Comparison of ENCODE assay signal across 9 mouse cellular contexts in genomic region chr15:96491861-96492641, GRCm38 (mm10). TPM values are rescaled to one million over a fixed set of nuclear protein-coding genes. Genes with fewer than 3 reads are reported as not detected.
DNase-seq lines count a peak whose midpoint lies in the region; ATAC-seq and TF ChIP-seq lines count a peak whose summit lies in the region.
"Had no signal": no experiment of that assay in that cellular context is flagged by ENCODE, and none has a peak within 500 bp of the region (broad histone marks: within the 10 kb centered on the region; RNA-seq: fewer than 3 reads in every experiment).

No protein-coding gene starts in this region.

- 0 out of 2 replicates have a peak overlapping the region, but pooled peaks have one; percentile 19 for H3K27ac ChIP-seq in midbrain, embryonic 13.5 days
- no peak overlapping the region for H3K27ac ChIP-seq in midbrain, embryonic 16.5 days (ENCODE audit: low read length)
- peak overlapping the region; percentile 74 for H3K27ac ChIP-seq in embryonic facial prominence, embryonic 13.5 days
- H3K27ac ChIP-seq in kidney, postnatal 0 days = peak overlapping the region; percentile 72
- peak overlapping the region; percentile 67 for H3K27ac ChIP-seq in stomach, embryonic 15.5 days

- H3K9me3 ChIP-seq in midbrain, embryonic 13.5 days = no peaks in the 10 kb centered on the region
- no peaks in the 10 kb centered on the region for H3K9me3 ChIP-seq in midbrain, embryonic 16.5 days (replicated peaks; ENCODE audit: control insufficient read depth, low read length, poor library complexity, severe bottlenecking)
- peaks cover 5% of the 10 kb centered on the region; the same call in 1 of the 2 replicates for H3K9me3 ChIP-seq in embryonic facial prominence, embryonic 13.5 days
- H3K9me3 ChIP-seq in kidney, postnatal 0 days (replicated peaks; ENCODE audit: low read length) = no peaks in the 10 kb centered on the region
- H3K9me3 ChIP-seq in stomach, embryonic 15.5 days = no peaks in the 10 kb centered on the region

- peaks cover 31% of the 10 kb centered on the region for H3K4me1 ChIP-seq in midbrain, embryonic 13.5 days (replicated peaks)
- H3K4me1 ChIP-seq in midbrain, embryonic 16.5 days (ENCODE audit: control insufficient read depth, insufficient read depth, low read length) = peaks cover 12% of the 10 kb centered on the region
- H3K4me1 ChIP-seq in embryonic facial prominence, embryonic 13.5 days = peaks cover 32% of the 10 kb centered on the region
- no peaks in the 10 kb centered on the region for H3K4me1 ChIP-seq in kidney, postnatal 0 days (replicated peaks; ENCODE audit: insufficient read depth, low read length)
- H3K4me1 ChIP-seq in stomach, embryonic 15.5 days = peaks cover 14% of the 10 kb centered on the region; the same call in 1 of the 2 replicates

- no peak overlapping the region for H3K4me3 ChIP-seq in midbrain, embryonic 13.5 days (replicated peaks)
- no peak overlapping the region for H3K4me3 ChIP-seq in midbrain, embryonic 16.5 days (ENCODE audit: low read depth, low read length)
- H3K4me3 ChIP-seq in embryonic facial prominence, embryonic 13.5 days = no peak overlapping the region
- no peak overlapping the region for H3K4me3 ChIP-seq in kidney, postnatal 0 days (replicated peaks; ENCODE audit: low read depth, low read length)
- H3K4me3 ChIP-seq in stomach, embryonic 15.5 days (replicated peaks) = no peak overlapping the region

- no peak overlapping the region for H3K4me2 ChIP-seq in midbrain, embryonic 13.5 days (replicated peaks)
- no peak overlapping the region for H3K4me2 ChIP-seq in midbrain, embryonic 16.5 days (ENCODE audit: low read length)
- H3K4me2 ChIP-seq in embryonic facial prominence, embryonic 13.5 days = peak overlapping the region; percentile 24; the same call in 1 of the 2 replicates
- H3K4me2 ChIP-seq in kidney, postnatal 0 days (ENCODE audit: low read length) = no peak overlapping the region
- H3K4me2 ChIP-seq in stomach, embryonic 15.5 days = no peak overlapping the region

- WGBS in midbrain, embryonic 13.5 days = 34% methylated on average over 13 of the region's 13 CpGs
- WGBS in midbrain, embryonic 16.5 days = 38% methylated on average over 13 of the region's 13 CpGs
- WGBS in embryonic facial prominence, embryonic 13.5 days = 13% methylated on average over 13 of the region's 13 CpGs
- WGBS in kidney, postnatal 0 days = 30% methylated on average over 13 of the region's 13 CpGs
- 36% methylated on average over 13 of the region's 13 CpGs for WGBS in stomach, embryonic 15.5 days

- peak; percentile 84 for DNase-seq in kidney, postnatal 0 days (ENCODE audit: low spot score)
- DNase-seq in lung, postnatal 10 days = no peak
- DNase-seq in cerebellum, adult 9-11 months = no peak
- DNase-seq in left cerebral cortex, adult 11 months (ENCODE audit: low spot score) = no peak
- DNase-seq: cerebellum, postnatal 25 days had no signal

- 0 out of 2 replicates have a peak, but pooled peaks have one; percentile 58 for ATAC-seq in midbrain, embryonic 13.5 days
- no peak for ATAC-seq in midbrain, embryonic 16.5 days
- ATAC-seq in embryonic facial prominence, embryonic 13.5 days (ENCODE audit: insufficient number of reproducible peaks, insufficient read depth, low FRiP score, low TSS enrichment, low read depth) = peak; percentile 74; the same call in 1 of the 2 replicates
- peak; percentile 76 for ATAC-seq in kidney, postnatal 0 days (replicated peaks; ENCODE audit: low FRiP score, low read depth)
- 0 out of 2 replicates have a peak, but pooled peaks have one; percentile 51 for ATAC-seq in stomach, embryonic 15.5 days (ENCODE audit: insufficient read depth, low FRiP score, low read depth)

- TF ChIP-seq CTCF in kidney, postnatal 0 days (IDR thresholded peaks at IDR 0.05; ENCODE audit: low read depth) = no peak; the same call in 1 of the 2 replicates

- H3K36me3 ChIP-seq in midbrain, embryonic 13.5 days = no peaks in the 10 kb centered on the region
- H3K36me3 ChIP-seq in midbrain, embryonic 16.5 days (ENCODE audit: control insufficient read depth, insufficient read depth, low read length) = no peaks in the 10 kb centered on the region
- no peaks in the 10 kb centered on the region for H3K36me3 ChIP-seq in embryonic facial prominence, embryonic 13.5 days
- no peaks in the 10 kb centered on the region for H3K36me3 ChIP-seq in kidney, postnatal 0 days (ENCODE audit: insufficient read depth, low read length)
- no peaks in the 10 kb centered on the region for H3K36me3 ChIP-seq in stomach, embryonic 15.5 days

- no peaks in the 10 kb centered on the region for H3K27me3 ChIP-seq in midbrain, embryonic 13.5 days
- H3K27me3 ChIP-seq in midbrain, embryonic 16.5 days (ENCODE audit: control insufficient read depth, insufficient read depth, low read depth, low read length) = no peaks in the 10 kb centered on the region
- H3K27me3 ChIP-seq in embryonic facial prominence, embryonic 13.5 days = no peaks in the 10 kb centered on the region
- H3K27me3 ChIP-seq in kidney, postnatal 0 days (ENCODE audit: insufficient read depth, low read length) = no peaks in the 10 kb centered on the region
- no peaks in the 10 kb centered on the region for H3K27me3 ChIP-seq in stomach, embryonic 15.5 days (replicated peaks)

- H3K9ac ChIP-seq in midbrain, embryonic 13.5 days (replicated peaks) = no peak overlapping the region
- no peak overlapping the region for H3K9ac ChIP-seq in midbrain, embryonic 16.5 days (ENCODE audit: low read depth, low read length)
- no peak overlapping the region for H3K9ac ChIP-seq in embryonic facial prominence, embryonic 13.5 days
- no peak overlapping the region for H3K9ac ChIP-seq in kidney, postnatal 0 days (ENCODE audit: low read depth, low read length)
- H3K9ac ChIP-seq in stomach, embryonic 15.5 days = no peak overlapping the region

RNA-seq across cellular contexts. Expression of gene Scaf11, which starts 31.4 kb away (rescaled TPM):
- 56.5 and 62.5 TPM in 2 replicates for polyA plus RNA-seq in midbrain, embryonic 13.5 days (2015; fragmentation: Nextera tagmentation; extraction: Ambion mirVana)
- 39.1 and 44.9 TPM in 2 replicates for polyA plus RNA-seq in midbrain, embryonic 16.5 days (2015; fragmentation: Nextera tagmentation; extraction: Ambion mirVana)
- 102 and 105 TPM in 2 replicates for polyA plus RNA-seq in embryonic facial prominence, embryonic 13.5 days (2015; fragmentation: Nextera tagmentation; extraction: Ambion mirVana)
- 80.0 and 81.5 TPM in 2 replicates for polyA plus RNA-seq in kidney, postnatal 0 days (2015; fragmentation: Nextera tagmentation; extraction: Ambion mirVana)
- 90.8 and 95.0 TPM in 2 replicates for polyA plus RNA-seq in stomach, embryonic 15.5 days (2015; fragmentation: Nextera tagmentation; extraction: Ambion mirVana)
